Mouse (Mus musculus): ENCODE measurements around the gene Rtp3.

The Rtp3 gene

DNA sequence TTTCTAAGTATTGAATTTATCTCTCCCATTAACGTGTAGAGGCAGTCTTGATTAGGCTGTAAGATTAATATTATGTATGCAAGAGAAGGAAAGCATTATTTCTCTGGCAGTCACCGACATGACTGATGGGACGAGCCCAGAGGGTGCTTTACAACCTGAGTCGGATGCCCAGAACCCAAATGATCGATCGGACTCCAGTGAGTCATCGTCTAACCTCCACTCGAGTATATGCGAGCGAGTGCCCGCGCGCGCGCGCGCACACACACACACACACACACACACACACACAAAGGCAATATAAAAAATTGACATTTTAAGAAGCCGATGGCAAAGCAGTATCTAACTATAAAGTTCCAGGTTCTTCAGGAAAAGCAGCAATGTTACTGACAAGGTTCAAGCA, 45.0 kb downstream of the Rtp3 start:
- no peak for DNase-seq (ENCODE audit: low spot score)

DNA sequence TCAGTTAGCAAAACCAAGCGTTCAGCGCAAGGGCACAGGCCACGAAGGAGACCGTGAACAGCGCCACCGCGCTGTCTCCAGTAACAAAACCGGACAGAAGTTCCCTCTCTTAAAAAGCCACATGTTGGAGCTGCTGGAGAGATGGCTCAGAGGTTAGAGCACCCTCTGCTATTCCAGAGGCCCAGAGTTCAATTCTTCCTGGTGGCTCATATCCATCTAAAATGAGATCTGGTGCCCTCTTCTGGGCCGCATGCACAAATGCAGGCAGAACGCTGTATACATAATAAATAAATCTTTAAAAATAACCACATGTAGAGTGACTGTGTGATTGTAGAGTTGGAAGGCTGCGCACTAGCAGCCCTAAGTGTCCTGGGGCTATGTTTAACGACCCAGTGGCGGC, 46.1 kb downstream of the Rtp3 start:
- no peak for DNase-seq (ENCODE audit: low spot score)

DNA sequence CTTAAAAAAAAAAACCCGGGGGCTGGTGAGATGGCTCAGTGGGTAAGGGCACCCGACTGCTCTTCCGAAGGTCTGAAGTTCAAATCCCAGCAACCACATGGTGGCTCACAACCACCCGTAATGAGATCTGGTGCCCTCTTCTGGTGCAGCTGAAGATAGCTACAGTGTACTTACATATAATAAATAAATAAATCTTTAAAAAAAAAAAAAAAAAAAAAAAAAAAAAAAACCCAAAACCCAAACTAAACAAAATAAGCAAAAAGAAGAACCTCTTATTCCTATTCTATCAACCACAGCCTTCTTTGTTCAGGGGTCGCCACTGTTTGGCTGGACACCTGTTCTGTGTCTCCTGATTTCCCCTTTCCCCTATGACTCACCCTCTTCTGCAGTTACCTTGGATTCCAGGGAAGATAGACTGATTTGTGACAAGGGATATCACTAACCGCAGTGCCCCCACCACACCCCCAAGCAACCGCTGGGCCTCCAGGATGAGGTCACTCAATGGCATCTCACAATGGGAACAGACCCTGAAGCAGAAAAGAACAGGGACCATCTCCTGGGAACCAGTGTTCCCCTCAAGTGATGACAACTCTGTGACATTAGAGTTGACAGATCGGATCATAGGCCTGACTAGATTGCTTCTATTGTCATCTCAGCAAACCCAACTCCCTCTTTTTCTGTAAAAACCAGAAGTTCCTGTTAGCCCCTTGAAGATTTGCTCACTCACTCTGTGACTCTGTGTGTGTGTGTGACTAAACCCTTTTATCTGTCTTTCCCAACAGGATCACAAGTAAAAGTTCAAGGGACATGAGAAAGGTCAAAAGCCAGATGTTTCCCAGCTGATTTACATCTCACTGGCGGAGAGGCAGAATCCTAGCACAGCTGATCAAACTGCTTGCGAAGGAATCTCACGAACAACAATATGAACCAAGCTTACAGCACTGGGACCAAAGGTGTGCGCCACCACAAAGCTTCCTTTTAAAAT, 52.6 kb downstream of the Rtp3 start:
- DNase-seq (ENCODE audit: low spot score), result no peak

DNA sequence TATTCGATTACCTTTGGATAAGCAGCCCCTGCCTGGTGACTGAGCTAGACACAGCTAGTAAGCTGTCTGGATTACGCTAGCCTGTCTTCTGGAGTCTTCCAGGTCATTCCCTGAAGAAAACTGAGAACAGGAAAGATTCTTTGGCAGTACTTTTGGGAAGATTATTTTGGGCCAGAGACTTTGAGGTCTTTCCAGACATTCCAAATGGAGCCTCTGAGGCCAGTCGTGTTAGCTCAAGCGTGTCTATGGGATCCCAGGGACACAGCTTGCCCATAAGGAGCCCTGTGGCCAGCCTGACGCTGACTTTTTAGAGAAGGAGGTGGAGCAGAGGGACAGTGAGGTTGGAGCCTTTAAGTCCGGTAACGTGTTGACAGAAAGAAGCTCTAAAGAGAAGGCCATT, 54.4 kb downstream of the Rtp3 start:
- no peak for DNase-seq (ENCODE audit: low spot score)

Measured in spleen, adult 12 weeks (tissue).